Mouse (Mus musculus) cerebellum, adult 11-12 months (tissue): Measurements from ENCODE around the gene Tmem9b.

Source experiments
- DNase-seq: peaks from one replicate; pipeline ENCODE4 v3.0.0; 2022

The Tmem9b gene

DNA sequence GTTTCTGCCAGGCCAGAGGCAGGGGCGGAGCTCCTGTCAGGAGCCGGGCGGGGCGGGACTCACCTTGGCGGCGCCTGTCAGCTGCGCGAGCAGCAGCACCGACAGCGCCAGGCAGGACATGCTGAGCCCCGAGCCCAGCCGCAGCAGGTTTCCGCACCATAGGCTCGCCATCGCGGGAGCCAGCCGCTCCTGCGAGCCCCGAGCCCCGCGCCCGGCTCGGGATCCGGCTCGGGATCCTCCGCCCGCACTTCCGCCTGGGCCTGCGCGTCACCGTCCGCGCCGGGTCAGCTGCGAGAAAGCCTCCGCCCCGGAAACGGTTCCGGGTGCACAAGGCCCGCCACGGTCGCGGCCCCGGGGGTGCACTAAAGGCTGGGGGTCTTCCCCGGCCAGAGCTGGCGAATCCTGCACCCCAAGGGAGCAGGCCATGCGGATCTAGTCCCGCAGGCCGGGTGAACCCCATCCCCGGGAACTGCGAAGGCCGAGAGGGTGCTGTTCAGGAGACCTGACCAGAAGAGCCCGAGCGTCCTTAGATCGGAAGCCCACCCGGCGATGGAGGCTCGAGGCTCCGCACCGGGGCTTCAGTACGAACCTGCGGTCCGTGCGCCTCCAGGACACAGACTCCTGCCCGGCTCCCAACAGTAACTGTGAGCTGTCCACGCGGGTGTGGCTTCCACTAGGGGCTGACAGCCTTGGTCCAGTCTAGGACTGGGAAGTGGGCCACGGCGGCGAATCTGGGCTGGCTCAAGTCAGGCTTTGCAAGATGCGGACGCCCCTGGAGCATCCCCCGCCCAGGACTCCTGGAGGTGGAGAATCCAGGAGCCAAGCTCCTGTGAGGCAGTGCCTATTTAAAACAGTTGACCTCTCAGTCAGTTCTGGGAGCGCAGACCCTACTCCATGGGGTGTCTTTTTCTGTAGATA lies at the start of gene Tmem9b:
Tmem9b (minus strand) TSS at position 868 of the 918 bp plus-strand sequence.
- DNase-seq: peak; percentile 77

DNA sequence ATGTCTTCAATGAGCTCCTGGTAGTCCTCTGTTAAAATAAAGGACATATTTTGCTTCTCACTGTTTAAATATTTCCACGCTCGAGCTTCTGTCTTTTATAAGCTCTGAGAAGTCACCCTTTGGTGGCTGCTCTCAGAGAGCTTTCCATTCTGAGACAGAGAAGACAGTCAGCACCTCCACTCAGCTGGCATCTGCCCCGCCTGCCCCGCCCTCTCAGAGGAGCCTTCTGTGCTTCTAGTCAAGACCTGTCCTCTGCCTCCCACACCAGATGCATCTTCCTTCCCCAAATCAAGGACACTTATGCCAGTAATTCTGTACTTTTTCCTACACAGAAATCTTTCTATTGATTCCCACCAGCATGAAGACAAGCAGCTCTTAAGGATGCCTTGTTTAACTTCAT lies 48.0 kb upstream of the Tmem9b start:
- no peak for DNase-seq

DNA sequence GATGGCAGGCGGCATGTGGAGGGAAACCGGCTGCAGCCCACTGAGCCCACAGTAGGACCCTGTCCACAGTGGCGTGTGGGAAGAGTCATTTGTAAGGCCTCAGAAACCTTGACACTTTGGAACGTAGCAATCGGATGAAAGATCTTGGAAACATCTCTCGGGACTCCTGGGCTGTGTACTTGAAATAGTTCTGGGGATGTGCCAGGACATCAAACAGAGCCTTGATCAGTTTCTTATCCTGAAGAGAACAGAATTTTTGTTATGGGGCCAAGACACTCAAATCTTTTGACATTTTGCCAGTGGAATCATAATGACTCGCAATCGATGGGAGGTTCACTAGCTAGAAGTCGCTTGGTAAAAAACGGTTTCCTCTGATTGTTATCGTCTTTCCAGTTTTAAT lies 46.5 kb upstream of the Tmem9b start:
- DNase-seq: no peak

DNA sequence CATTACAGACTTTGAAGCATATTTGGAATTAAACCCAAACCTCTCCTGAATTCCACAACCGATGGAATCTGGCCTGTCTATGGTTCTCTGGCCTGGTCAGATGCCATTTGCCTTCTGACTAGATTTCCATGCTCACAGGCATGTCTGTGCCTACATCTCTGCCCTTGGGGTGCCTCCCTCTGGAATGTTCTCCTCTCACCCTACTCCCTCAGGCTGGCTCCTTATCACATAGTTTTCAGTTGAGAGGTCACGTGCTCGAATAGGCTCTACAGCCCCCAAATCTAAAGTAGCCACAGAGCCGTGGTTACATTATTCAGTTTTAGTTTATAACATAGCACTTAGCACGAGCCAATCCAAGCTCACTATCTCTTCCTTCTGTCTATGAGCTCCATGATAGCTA lies 42.9 kb upstream of the Tmem9b start:
- DNase-seq: no peak

DNA sequence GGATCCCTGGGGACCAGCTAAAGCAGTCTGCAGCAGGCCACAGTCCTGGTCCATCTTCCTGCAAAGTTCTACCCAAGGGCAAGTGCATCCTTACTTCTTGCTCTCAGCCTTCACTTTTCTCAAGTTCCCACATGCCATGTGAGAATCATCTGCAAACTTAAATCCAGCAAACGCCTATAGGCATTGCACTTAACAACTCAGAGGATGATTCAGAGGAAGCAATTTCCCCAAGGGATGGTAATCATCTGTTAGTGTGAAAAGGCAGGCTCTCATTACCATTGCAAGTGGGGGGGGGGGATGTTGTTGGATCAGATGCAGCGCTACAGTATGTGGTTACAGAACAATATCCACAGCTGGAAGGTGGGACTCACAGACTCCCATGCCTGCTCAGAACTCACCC lies 41.9 kb upstream of the Tmem9b start:
- DNase-seq: no peak

DNA sequence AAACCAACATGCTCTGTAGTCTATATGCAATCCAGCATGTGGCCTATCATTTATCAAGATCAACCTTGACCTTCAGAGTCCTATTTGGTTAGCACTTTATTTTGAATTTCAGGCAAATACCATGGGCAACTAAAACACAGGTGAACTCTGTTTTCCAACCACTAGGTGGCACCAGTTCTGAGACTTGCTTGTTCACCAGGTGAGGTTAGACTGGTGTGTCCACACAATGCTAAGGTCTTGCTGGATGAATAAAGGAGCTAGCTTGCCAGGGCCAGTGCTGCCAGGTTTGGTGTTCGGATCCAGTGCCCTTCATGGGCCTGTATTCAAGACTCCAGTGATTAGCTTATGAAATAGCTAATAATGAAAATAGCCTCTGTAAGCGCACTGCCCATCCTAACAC lies 40.1 kb upstream of the Tmem9b start:
- peak; percentile 54 for DNase-seq

DNA sequence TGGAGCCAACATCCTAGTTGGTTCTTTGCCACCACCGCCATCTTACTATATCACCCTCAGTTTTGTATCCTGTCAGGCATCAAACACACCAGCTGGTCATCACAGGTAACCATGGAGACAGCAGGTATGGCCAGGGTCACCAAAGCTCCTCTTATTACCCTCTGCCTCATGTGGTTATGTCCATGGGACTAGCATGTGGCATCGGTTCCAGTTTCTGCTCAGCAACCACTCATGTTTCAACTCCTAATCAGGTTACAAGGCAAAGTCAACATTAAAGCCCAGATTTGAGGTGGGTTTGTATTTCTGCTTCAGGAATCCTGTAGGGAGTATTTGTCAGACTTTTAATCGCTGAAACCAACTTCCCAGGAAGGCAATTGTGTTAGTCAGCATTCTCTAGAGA lies 38.1 kb upstream of the Tmem9b start:
- no peak for DNase-seq

DNA sequence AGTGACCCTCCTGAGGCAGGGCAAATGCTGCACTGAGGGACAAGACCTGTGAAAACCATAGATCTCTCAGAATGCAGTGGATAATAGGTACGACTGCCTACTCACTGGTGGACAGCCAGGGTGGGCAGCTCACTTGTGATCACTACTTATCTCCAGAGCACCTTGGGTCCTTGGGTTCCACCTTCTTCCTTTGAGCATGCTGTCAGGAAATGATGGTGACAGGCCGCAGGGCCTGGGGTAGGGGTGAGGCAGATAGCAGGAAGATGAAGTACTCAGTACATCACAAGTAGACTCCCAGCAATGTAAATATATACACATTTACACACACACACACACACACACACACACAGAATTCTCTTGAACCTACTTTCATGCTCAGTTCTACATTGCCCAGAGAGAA lies 35.2 kb upstream of the Tmem9b start:
- no peak for DNase-seq

DNA sequence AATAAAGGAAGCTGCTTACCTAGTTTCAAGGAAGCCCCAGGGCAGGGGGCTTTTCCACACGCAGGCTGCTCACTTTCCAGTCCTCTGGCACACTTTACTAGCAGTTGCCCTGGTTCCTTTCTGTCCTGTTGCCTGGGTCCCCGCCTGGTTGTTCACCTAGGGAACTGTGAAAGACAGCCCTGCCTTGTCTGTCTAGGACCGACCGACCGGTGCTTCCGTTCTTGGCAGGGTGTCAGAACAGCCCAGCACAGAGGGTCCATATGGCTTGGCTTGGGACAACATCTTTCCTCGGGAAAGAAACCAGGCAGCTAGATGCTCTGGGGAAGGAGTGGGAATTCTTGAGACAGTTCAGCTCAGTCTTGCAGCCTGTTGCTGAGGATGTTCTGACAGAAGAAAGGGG lies 30.6 kb upstream of the Tmem9b start:
- no peak for DNase-seq

DNA sequence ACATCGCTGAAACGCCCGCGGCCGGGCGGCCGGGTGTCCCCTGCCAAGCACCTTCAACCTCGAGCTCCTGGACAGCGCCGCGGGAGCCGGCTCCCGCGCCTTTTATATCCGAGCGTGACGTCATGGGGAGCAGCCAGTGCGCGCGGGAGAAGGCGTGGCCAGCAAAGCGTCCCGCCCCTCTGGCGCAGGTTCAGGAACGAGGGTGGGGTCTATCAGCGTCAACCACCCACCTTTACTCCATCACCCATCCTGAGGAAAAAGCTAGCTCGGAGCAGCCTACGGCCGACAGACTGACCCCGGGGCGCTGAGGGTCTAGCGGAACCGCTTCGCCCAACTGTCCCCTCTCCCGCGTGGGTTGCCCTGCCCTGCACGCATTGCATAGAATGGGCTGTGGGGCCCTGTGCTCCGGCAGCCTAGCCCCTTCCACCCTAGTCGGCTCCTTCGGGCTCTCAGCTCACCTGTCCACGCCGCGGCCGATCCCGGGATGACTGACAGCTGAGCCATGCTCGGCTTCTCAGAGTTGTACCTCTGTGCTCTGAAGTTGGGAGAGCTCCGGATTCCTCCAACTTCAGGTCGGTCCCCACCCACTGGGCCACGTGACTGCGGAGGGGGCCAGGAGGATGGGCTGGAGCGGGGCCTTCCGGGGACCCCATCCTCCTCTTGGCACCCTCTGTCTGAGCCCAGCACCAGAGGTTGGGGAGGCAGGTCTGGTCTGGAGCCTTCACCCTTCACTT lies 29.0 kb upstream of the Tmem9b start, which contains the start of gene Nrip3:
Nrip3 (minus strand) TSS at position 556 of the 734 bp plus-strand sequence.
- DNase-seq: peak; percentile 77

DNA sequence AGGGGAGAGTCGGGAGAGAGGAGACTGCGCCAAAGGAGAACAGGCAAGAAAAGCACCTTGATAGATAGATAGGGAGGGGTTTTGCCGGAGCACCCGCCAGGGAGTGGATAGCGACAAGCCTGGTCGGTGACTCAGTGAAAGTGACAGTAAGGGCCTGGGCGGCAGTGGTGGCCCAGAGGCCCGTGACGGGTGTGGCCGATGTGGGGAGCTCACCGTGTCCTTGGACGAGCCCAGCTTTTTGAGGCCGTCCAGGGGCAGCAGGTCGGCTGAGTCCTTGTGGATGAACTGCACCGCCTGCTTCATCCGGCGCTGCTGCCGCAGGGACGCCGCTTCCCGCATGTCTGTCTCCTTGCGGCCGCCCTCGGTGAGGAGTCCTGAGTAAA lies 28.4 kb upstream of the Tmem9b start:
- no peak for DNase-seq

DNA sequence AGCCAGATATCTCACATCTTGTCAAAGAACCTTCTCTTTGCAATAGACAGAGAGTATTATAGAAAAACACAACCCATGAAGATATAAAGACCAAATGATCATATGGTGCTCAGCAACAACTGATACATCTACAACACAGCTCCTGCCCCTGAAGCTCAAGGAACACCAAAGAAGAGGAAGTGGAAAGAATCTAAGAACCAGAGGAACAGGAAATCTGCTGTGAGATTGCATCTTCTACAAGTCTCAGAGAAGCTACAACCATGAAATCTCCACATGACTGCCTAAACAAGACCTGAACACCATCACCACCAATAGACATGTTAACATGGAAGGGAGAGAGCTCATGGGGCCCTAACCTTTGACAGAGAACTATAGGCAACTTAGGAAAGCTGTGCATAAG lies 19.6 kb upstream of the Tmem9b start:
- no peak for DNase-seq

DNA sequence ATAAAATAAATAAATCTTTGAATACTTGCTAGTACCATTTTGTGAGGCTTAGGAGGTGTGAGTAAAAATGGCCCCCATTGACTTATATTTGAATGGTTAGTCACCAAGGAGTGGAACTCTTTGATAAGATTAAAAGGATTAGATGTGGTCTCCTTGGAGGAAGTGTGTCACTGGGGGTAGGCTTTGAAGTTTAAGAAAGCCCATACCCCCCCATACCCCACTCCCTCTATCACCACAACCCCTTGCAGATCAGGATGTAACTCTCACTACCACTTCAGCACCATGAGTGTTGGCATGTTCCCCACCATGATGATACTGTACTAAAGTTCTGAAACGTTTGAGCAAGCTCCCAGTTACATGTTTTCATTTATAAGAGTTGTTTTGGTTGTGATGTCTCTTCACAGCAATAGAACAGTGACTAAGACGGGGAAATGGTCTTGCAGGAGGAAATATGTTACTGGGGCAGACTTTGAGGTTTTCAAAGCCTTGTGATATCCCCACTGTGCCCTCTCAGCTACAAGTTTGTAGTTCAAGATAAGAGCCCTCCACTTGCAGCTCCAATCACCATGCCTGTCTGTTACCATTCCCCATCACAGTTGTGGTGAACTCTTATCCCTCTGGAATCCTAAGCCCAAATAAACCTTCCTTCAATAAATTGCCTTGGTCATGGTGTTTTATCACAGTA lies 16.2 kb upstream of the Tmem9b start:
- DNase-seq: no peak

DNA sequence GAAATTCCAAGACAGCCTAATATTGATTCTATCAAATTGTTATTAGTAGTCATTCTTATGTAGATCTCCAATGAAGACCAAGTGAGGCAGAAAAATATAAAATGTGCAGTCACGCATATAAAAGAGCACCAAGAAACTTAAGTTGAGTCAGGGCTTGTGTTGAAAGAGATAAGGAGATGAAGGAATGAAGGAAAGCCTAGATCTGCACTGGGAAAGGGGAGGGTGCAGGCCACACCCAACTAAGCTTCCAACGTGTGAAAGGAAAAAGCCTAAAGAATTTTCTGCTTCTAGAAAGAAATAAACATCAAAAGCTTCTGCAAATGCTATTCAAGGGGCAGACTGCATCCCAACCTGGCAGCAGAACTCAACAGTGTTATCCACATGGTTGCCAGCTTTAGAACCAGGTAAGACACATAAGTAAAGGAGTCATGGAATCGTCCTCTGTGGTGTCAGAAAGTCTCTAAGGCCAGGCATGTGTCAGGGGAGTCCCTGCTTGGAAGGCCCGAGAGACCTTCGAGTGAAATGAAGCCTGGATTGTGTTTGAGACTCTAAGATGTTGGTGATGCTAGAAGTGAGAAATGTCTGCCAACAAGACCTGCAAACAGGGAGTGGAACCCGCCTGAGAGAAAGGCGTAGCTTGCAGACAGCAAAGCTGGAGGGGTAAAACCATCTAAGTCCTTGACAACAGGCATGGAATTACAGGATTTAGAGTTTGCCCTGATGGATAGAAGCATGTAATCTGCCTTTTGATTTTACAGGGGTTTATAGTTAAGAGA lies 15.1 kb upstream of the Tmem9b start:
- no peak for DNase-seq

DNA sequence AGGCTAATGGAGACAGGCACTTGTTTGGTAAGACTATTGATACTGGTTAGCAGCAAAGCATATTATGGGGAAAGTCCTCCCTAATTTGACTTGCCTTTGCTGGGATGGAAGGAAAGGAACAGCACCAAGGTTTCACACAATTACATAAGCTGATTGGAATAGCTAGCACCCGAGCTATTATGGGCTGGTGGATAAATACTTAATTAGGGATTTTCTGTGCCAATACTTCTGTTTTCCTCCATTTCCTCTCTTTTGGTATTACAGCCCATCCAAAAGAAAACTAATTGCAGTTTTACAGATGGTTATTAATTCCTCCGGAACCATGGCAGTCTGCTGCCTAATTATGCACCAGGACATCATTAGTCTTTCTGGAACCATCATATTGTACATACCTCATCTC lies 11.3 kb upstream of the Tmem9b start:
- no peak for DNase-seq

DNA sequence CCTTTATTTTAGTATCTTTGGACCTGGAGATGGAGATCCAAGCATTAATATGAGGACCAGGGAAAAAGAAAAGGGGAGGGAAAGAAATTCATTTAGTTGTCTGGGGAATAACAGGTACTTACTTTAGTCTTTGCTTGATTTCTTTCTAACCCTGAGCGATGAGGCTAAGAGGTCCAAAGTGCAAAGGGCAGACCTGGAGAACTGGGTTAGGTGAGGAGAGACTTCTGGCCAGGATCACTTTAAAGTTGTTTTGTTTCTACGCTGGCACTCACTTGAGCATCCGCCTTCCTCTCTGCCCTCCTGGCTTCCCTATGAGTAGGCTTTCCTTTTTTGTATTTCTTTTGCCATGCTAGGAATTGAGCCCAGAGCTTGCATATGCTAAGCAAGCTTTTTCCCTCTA lies 3.6 kb upstream of the Tmem9b start:
- DNase-seq: no peak

DNA sequence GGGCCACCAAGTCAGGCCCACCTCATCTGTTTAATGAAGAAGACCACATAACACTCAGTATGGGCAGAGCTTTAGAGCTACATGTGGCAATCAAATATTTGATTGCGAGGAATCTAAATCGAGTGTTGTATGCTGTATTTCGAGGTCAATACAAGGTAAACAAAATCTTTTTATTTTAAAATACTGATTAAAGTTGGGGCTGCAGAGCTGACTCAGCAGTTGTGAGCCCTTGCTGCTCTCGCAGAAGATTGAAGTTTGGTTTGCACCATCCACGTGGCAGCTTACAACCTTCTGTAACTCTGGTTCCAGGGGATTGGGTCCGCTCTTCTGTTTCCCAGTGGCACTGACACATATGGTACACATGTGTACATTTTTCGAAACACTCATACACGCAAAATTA lies 1.4 kb upstream of the Tmem9b start:
- no peak for DNase-seq

DNA sequence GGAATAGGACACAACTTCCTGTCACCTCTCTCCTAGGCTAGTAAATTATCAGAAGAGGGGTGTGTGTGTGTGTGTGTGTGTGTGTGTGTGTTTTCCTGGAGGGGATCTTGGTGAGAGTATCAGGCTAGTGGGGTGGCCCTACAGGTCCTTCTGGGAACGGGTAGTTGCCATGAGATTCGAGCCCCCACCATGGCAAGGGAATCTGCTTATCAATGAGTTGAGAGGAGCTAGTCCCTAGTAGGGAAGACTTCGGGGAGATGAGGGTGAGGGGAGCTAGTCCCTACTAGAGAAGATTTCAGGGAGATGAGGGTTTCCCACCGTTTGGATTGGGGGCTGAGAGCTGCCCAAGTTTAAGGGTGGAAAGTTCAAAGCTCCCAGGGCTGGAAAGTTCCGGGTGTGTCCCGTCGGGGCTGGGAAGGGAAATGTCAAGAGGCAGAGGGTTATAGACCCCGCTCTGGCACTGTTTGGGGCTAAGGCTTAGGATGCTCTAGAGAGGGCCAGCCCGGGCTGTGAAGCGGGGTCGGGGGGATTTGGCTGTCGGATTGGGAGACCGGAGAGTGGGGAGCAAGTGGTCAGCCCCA lies 1.2 kb downstream of the Tmem9b start:
- DNase-seq: no peak

DNA sequence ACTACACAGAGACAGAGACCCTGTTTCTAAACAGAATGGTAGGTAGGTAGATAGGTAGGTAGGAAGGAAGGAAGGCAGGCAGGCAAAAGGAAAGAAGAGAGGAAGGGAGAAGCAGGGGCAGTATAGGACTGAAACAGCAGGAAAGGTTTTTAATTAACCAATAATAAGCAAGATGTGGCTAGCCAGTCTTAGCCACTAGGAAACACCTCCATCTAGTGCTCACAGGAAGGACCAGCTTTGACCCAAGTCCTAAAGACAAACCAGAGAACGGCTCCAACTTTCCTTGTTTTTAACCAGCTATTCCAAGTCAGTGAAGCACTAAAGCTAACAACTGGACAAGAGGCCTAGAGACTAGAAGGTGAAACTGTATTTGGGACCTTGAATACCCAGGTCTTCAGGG lies 4.9 kb downstream of the Tmem9b start:
- DNase-seq: no peak

DNA sequence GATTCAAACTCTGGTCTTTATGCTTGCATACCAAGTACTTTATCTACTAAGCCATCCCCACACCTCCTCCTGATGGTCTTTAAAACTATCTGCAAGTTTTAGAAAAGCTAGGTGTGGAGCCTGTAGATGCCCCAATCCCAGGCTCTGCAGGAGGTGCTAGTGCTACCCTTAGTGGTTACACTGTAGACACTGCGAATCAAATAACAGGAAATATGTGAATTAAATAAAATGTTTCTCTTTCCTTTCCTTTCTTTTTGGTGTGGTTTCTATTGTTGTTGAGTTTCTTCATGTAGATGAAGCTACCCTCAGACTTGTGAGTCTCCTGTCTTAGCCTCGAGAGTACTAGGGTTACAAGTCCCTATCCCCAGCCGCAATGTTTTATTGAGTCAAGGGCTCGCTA lies 11.0 kb downstream of the Tmem9b start:
- no peak for DNase-seq

DNA sequence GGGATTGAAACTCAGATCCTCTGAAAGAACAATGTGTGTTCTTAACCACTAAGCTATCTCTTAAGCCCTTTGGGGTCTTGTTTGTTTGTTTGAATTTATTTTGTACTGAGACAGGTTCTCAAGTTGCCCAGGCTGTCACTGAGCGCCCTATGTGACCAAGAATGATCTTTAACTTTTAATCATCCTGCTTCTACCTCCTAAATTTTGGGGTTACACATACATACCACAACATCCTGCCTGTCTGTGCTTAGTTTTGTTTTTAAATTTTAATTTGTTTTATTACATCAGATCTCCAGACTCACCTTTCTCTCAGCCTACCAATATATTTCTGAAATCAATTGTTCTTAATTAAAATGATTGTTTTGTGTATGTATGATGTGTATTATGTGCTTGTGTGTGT lies 11.6 kb downstream of the Tmem9b start:
- DNase-seq: no peak

DNA sequence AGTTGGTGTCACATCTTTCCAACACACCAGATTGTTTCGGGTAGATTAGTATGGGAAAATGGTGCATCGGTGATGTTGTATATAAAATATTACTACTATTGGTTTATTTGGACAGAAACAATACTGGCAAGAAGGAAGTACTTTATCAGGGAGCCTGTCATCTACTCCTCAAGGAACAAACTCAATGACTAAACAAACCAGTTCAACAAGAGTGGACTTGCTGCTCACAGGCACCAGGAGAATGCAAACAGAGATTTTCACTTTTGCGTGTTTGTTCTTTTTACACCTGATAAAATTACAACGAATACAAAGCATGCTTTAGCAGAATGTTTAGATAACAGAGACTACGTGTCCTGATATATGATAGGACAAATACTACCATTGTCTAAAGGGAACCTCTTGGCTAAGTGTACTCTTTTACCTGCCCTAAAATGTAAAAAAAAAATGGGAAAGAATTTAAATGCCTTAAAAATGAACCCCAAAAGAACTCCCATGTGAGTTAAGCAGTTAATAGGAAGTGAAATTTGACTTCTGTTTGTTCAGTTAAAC lies 12.8 kb downstream of the Tmem9b start:
- no peak for DNase-seq
